Mouse (Mus musculus) adipocyte (in vitro differentiated cells): ENCODE measurements around the gene Slc35a1.

Source experiments
- DNase-seq: peaks from one replicate; pipeline ENCODE4 v3.0.0-alpha.2; 2016; ENCODE audit warnings: low spot score

The Slc35a1 gene

GRCm38 (mm10) chr4:34644779-34645178, 42.5 kb downstream of the Slc35a1 start:
- DNase-seq = no peak

GRCm38 (mm10) chr4:34640731-34641130, 46.5 kb downstream of the Slc35a1 start:
- DNase-seq = no peak

- no peak for DNase-seq
Measured at GRCm38 (mm10) chr4:34639745-34640364, 47.4 kb downstream of the Slc35a1 start.

GRCm38 (mm10) chr4:34637851-34638250, 49.4 kb downstream of the Slc35a1 start:
- no peak for DNase-seq

GRCm38 (mm10) chr4:34637386-34637785, 49.9 kb downstream of the Slc35a1 start:
- DNase-seq = no peak

- DNase-seq = no peak
Measured at GRCm38 (mm10) chr4:34636036-34636435, 51.2 kb downstream of the Slc35a1 start.

- DNase-seq = no peak
Measured at GRCm38 (mm10) chr4:34634129-34634528, 53.1 kb downstream of the Slc35a1 start.

- DNase-seq = no peak
Measured at GRCm38 (mm10) chr4:34629956-34630355, 57.3 kb downstream of the Slc35a1 start.

GRCm38 (mm10) chr4:34626401-34626800, 60.8 kb downstream of the Slc35a1 start:
- peak; percentile 48 for DNase-seq

- DNase-seq = peak; percentile 44
Measured at GRCm38 (mm10) chr4:34625556-34625955, 61.7 kb downstream of the Slc35a1 start.

- no peak for DNase-seq
Measured at GRCm38 (mm10) chr4:34616146-34616545, 71.1 kb downstream of the Slc35a1 start.

GRCm38 (mm10) chr4:34615303-34615702, 71.9 kb downstream of the Slc35a1 start:
- peak; percentile 36 for DNase-seq

GRCm38 (mm10) chr4:34614630-34615094, 72.6 kb downstream of the Slc35a1 start, which contains the start of the genes Orc3 and Rars2:
TSS of gene Orc3 (minus strand) at chr4:34614944.
TSS of gene Rars2 (plus strand) at chr4:34614957.
- peak; percentile 89 for DNase-seq

GRCm38 (mm10) chr4:34613571-34614145, 73.6 kb downstream of the Slc35a1 start:
- DNase-seq = peak; percentile 34
